Mouse (Mus musculus) hindlimb bud, embryonic 11.5 days (tissue): ENCODE results near the gene Itga4.

Experiments used
- DNase-seq: peaks from one replicate; pipeline ENCODE4 v3.0.0-alpha.2; 2012; ENCODE audit warnings: low read depth, low spot score; ENCODE audit errors: extremely low spot score

Itga4 gene

GRCm38 (mm10) chr2:79351179-79352099 is 96.2 kb downstream of the Itga4 start:
- DNase-seq, result no peak

- DNase-seq, result no peak
Measured at GRCm38 (mm10) chr2:79352100-79352802, 97.0 kb downstream of the Itga4 start.

- no peak for DNase-seq
Measured at GRCm38 (mm10) chr2:79354773-79355172, 99.5 kb downstream of the Itga4 start.

- no peak for DNase-seq
Measured at GRCm38 (mm10) chr2:79357835-79358234, 102.6 kb downstream of the Itga4 start.

GRCm38 (mm10) chr2:79362029-79362428 is 106.8 kb downstream of the Itga4 start:
- DNase-seq, result no peak

- DNase-seq, result no peak
Measured at GRCm38 (mm10) chr2:79363920-79364319, 108.7 kb downstream of the Itga4 start.

- no peak for DNase-seq
Measured at GRCm38 (mm10) chr2:79367451-79368450, 112.5 kb downstream of the Itga4 start.

- DNase-seq, result no peak
Measured at GRCm38 (mm10) chr2:79368661-79369060, 113.4 kb downstream of the Itga4 start.

- DNase-seq, result no peak
Measured at GRCm38 (mm10) chr2:79369061-79369524, 113.9 kb downstream of the Itga4 start.

GRCm38 (mm10) chr2:79369905-79370304 is 114.7 kb downstream of the Itga4 start:
- no peak for DNase-seq

- DNase-seq, result no peak
Measured at GRCm38 (mm10) chr2:79370711-79371312, 115.6 kb downstream of the Itga4 start.

GRCm38 (mm10) chr2:79371326-79372153 is 116.3 kb downstream of the Itga4 start:
- no peak for DNase-seq

- no peak for DNase-seq
Measured at GRCm38 (mm10) chr2:79372154-79372467, 116.9 kb downstream of the Itga4 start.

GRCm38 (mm10) chr2:79372486-79373200 is 117.4 kb downstream of the Itga4 start:
- DNase-seq, result no peak

GRCm38 (mm10) chr2:79378346-79379086 is 123.3 kb downstream of the Itga4 start:
- DNase-seq, result no peak

- DNase-seq, result no peak
Measured at GRCm38 (mm10) chr2:79379087-79380041, 124.1 kb downstream of the Itga4 start.
